Mouse (Mus musculus): ENCODE results near the gene Gm128.

DNA sequence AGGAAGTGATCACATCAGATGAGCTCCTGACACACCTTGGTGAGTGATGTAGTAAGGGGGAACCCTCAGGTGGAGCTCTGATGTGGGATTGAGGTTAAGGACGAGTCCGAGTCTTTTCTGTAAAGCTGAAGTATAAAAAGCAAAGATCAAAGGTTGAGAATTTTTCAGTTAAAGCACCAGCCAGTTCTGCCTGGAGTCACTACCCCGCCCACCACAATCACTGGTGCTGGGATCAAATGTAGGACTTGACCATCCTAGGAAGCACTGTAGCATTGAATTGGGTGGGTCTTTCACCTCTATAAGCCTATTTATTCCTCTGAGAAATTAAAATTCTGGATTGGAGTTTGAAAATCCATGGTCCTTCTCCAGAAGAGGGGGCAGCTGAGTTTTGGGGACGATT is 49.6 kb upstream of the Gm128 start:
- TF ChIP-seq CTCF (IDR thresholded peaks at IDR 0.05; ENCODE audit: low read depth) (no peak), EP300 (IDR thresholded peaks at IDR 0.05; ENCODE audit: low read depth) (no peak)

All from liver, embryonic 14.5 days (tissue).